Mouse (Mus musculus): Measurements from ENCODE around the gene Kcnk13.

DNA sequence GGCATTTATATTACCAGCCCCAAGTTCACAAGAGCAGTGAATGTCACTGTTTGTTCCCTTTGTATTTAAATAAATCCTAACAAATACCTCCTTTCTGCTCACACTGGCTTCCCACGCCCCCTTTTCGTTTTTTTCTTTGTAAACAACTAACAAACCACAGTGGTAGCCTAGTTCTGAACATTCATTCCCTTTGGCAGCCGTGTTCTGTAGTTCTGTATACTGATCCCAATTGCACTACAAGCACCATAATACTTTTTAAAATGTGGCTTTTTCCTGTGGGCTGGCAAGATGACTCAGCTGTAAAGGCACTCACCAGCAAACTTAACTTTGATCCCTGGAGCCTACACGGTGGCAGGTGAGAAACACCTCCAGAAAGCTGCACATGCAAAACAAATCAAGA, 80.4 kb downstream of the Kcnk13 start:
- TF ChIP-seq CTCF (IDR thresholded peaks at IDR 0.05; ENCODE audit: low read depth, low read length): no peak
- no peak for TF ChIP-seq POLR2A (IDR thresholded peaks at IDR 0.05; ENCODE audit: insufficient read depth, low read length)
- TF ChIP-seq EP300 (IDR thresholded peaks at IDR 0.05; ENCODE audit: insufficient read depth, low read depth, low read length): no peak

Data from ES-Bruce4 (cell line).